Mouse (Mus musculus) left cerebral cortex, adult 9 months (tissue): ENCODE results near the gene Ccdc122.

ENCODE experiments used
- DNase-seq, 2 experiments: peaks; one replicate each; pipeline ENCODE4 v3.0.0; 2022; ENCODE audit warnings: low spot score in 2 of 2

Gene Ccdc122

DNA sequence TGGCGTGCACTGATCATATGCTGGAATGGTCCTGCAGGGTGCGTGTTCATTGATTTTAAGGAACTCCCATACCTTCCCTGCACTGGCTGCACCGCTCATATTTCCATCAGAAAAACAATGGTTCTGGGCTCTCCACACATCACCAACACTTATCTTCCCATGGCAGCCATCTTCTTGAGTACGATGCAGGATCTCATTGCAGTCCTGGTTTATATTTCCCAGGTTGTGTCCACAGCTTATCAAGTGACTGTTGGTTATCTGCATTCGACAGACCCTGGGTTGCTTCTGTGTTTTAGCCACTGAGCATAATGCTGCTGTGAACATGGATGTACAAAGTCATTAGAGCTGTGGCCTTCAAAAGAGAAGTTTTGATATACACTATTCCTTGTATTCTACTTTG lies 94.0 kb downstream of the Ccdc122 start:
- no peak for DNase-seq

DNA sequence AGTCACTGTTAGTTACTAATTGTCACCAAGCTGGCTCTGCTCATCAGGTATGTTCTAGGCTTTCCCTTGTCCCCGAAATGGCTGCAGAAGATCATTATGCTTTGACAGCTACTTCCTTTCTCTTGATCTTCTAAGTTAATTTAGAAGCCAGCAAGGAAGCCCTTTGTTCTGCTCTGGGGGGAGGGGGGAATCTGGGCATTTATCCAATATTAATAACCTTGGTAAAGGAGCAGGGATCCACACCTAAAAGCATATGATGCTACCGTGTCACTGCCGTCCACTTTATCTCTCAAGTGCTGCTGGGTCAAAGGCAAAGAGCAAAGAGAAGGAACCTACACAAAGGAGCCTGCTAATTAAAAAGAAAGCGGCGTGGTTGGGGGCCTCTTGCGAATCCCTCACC lies 100.4 kb downstream of the Ccdc122 start:
- DNase-seq, result no peak

DNA sequence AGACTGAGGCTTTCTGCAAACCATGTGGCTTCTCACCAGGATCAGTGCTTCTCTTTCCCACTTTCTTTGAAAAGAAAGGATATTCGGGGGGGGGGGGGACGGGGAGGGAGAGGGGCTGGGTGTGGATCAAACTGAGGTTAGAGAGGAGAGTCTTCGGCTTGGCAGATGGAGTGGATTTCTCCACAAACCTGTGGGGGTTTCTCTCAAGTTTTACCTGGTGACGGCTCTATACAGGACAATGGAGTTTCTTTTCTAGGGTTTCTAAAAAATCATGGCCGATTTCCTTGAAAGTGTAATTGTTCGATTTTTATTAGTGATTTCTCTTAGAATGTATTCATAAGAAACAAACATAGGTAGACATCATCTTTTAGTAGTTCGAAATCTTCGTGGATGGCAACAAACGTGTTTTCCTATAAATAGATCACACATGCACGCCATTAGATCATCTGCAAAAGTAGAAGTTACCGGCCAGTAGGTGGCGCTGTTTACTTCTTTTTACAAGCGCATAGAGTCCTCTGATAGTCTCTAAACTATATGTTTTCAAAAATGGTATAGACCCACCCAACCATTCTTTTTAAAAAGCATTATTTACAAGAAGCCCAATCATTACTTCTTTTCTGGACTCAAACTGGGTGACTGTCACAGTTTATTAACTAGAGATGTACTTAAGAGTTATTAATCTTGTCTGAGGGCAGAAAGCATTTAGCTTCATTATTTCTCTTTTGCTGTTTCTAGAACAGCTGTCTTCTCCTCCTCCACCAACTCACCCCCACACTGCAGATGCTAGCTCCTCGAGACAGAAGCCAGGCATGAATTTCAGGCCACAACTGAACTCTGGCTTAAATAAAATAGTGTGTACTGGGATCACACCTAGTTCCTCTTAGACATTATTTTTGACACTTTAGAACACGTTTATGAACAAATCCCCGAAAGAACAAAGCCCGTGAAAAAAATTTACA lies 105.0 kb downstream of the Ccdc122 start:
- peak in 1 of 2 experiments; percentile 81 for DNase-seq

DNA sequence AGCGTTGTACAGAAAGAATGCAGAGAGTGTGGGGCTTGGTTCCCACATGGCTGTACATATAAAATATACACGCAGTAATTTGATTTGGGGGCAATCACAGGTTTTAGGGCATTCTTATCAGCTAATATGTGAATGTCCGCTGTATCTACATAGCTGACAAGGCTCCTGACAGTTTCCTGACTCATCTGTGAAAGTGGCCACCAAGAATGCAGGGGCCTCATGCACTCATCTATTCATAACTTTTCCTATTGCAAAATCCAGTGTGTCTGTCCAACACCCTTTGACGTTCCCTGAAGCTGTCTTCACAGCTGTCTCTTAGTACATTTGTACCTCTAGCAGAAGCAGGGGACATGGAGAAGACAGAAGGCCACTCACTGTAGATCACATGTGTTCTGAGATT lies 108.5 kb downstream of the Ccdc122 start:
- no peak for DNase-seq

DNA sequence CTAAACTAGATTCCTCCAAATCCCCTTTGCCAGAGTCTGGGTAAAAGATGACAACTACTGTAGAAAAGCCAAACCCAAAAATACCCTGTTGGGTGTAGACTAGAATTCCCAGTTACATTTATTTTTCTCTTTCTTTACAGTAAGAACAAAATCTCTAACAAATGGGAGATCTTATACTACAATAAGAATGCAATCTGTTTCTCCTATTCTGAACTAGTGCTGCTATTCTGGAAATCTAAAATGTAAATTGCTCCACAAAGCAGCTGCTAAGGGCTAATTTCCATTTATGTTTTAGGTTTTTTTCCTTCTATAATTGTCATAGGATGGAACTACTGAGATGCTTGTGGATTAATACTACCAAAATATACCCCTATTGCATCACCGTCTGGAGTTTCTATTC lies 111.1 kb downstream of the Ccdc122 start:
- no peak for DNase-seq

DNA sequence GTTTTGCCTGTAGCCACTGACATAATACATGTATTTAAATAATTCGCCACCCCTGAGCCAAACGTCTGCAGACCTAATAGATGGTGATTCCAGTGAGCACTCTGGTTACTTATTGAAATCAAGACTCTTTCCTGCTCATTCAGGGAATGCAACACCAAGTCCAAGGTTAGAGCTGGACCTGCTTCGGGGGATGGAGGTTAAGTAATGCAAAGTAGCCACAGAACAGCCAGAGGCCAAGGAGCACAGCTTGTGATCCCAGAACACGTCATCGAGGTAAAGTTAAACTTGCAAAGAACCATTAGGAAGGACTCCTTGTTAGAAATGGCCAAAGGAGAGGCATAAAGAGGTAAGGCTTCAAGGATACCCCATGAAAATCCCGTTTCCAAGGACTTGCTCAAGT lies 114.0 kb downstream of the Ccdc122 start:
- DNase-seq, result no peak

DNA sequence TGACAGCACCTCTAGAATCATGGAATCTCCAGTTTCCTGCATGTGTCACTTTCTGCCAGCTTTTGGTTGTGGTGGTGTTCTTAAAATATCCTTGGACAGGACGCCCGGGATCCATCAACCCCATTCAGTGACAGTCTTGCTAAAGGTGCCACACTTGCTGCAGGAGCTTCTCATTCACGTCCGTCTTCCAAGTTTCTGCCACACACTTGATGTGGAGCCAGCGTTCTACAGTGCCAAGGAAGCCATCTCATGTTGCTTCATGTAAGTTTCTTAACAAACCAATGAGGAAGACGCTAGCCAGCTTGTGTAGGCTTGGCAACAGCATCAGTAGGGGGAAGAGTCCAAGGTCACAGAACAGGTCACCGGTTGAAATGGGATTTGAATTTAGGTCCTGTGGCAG lies 114.9 kb downstream of the Ccdc122 start:
- DNase-seq, result no peak

DNA sequence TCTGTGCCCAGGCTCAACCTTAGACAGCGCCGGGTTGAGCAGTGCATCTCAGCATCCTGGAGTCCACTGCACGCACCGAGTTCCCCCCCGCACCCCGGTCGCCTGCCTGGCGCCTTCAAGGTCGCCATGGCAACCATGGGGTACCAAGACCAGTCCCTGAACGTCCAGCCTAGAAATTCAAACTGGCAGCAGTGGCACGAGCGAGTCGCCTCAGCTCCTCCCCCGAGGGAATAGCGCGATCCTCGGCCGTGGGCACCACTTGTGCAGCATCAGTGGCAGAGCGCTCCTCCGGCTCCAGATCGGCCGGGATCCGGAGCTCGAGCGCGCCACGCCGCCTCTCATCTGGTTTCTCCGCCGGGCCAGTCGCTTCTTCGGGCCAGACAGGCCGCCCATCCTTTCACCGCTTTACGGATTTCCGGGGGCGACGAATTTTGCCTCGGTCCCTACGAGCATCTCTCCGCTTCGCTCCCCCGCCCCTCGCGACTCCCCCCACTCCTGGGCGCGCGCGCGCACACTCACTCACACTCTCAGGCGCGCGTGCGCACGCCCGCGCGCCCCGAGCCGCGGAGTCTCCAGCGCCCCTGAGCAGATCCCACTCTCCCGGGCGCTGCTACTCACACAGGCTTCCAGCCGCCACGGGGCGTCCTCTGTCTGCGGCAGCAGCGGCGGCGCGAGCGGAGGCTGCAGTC lies 119.8 kb downstream of the Ccdc122 start, which contains the start of gene Enox1:
TSS of gene Enox1 (plus strand) at position 542 of the 689 bp plus-strand sequence.
- peak; percentile 48 to 84 for DNase-seq

DNA sequence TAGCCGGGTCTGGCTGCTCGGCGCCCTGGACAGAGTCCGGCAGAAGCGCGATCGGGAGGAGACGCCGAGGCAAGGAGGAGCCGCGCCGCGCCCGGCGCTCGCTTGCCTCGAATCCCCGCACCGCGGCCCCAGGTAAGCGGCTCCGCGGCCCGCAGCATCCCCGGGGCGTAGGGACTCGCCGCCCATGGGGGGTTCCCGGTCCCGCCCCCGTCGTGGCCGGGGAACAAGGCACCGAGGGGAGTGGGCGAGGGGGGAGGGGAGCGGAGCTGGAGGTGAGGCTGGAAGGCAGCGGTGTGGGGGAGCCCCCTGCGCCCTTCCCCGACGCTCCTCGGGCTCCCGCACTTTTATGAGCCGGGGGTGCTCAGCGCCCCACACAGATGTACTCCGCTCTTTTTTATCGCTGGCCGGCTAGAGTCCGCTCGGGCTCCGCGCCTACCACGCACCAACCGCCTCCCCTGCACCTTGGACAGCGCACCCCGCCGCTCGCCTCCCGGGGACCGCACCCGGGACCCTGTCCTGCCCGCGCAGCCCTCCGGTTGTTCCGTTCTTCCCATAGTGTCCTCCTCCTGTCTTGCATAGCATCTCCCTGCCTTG lies 120.4 kb downstream of the Ccdc122 start:
- no peak for DNase-seq

DNA sequence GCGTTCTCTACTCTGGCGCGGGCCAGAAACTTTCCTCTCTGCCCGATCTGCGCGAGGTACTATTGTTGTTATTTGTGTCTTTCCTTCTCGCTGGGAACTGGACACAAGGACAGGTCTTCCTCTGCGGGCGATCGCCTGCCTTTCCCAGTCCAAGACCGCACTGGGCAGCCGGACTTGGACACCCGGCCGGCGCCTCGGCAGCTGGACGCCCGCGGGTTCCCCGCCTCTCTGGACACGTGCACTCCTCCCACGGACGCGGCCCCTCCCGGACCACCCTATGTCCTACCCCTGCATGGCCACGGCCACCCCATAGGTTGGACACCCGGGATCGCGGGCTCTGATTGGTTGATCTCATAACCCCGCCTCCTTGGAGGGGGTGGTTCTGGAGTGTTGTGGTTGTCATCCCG lies 120.9 kb downstream of the Ccdc122 start:
- peak; percentile 82 to 91 for DNase-seq

DNA sequence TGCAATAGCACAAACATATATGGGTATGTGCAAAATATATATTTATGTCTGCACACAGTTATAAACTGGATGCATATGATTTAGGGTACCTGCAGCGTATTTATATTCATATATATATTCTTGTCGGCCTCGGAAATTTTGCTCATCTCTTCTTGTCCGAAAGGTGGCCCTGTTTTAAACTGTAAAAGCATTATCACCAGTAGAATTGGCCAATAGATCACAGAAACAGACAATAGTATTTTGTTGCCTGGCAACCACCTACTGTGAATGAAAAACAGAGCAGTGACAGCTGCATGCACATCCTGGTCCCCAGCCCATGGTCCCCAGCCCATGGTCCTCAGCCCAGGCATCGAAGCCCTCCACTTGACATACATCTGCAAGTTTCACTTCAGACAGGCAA lies 122.8 kb downstream of the Ccdc122 start:
- no peak for DNase-seq
